Mouse (Mus musculus): ENCODE measurements around the gene Commd7. TPM values are rescaled to one million over a fixed set of nuclear protein-coding genes. Genes with fewer than 3 reads are reported as not detected.

Gene Commd7
- polyA plus RNA-seq, 1 experiment from 2014 or later, result 44.0 TPM

DNA sequence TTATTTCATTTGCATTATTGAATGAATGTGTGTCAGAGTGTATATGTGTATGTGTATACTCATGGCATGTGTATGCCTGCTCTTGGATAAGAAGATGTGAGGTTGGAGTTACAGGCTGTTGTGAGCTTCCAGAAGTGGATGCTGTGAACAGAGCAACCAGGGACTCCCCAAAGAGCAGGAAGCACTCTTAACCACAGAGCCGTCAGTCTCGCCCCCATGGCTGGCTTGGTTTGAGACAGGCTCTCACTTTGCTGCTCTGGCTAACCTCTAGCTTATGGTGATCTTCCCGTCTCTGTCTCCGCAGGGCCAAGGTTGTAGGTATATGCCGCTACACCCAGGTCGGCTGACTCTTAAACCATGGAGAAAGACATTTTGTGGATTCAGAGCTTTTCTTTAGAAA, 14.1 kb downstream of the Commd7 start:
- Histone ChIP-seq H3K36me3 (peaks cover 60% of the 10 kb centered on the region), H3K27me3 (replicated peaks) (no peaks in the 10 kb centered on the region), H3K9me3 (replicated peaks) (no peaks in the 10 kb centered on the region), H3K27ac (no peak overlapping the region), H3K9ac (no peak overlapping the region), H3K4me3 (no peak overlapping the region), H3K4me2 (no peak overlapping the region), H3K4me1 (peaks cover 10% of the 10 kb centered on the region; the same call in 1 of the 2 replicates)
- WGBS (ENCODE audit: insufficient replicate concordance), result 62% methylated on average over 6 of the region's 6 CpGs
- no peak for ATAC-seq

DNA sequence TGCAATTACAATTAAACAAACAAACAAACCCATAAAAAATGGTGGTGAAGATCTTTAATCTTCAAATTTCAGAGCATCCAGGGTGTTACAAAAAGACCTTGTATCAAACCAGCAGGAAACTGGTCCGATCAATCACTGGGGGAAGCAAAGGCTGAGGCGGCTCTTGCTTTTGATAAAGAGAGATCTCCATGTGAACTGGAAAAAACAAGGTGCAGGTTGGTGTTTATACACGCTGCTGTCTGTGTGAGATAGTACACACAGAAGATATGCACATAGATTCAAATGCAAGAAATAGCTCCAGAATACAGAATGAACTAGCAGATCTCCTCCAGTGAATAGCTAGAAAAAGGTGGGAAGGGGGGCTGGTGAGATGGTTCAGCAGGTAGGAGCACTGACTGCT, 15.7 kb downstream of the Commd7 start:
- Histone ChIP-seq H3K4me3 (no peak overlapping the region), H3K9ac (no peak overlapping the region), H3K4me2 (no peak overlapping the region), H3K9me3 (replicated peaks) (no peaks in the 10 kb centered on the region), H3K36me3 (peaks cover 45% of the 10 kb centered on the region), H3K27ac (no peak overlapping the region), H3K27me3 (replicated peaks) (no peaks in the 10 kb centered on the region), H3K4me1 (peaks cover 25% of the 10 kb centered on the region)
- no peak for ATAC-seq
- 27% methylated on average over 3 of the region's 3 CpGs for WGBS (ENCODE audit: insufficient replicate concordance)

DNA sequence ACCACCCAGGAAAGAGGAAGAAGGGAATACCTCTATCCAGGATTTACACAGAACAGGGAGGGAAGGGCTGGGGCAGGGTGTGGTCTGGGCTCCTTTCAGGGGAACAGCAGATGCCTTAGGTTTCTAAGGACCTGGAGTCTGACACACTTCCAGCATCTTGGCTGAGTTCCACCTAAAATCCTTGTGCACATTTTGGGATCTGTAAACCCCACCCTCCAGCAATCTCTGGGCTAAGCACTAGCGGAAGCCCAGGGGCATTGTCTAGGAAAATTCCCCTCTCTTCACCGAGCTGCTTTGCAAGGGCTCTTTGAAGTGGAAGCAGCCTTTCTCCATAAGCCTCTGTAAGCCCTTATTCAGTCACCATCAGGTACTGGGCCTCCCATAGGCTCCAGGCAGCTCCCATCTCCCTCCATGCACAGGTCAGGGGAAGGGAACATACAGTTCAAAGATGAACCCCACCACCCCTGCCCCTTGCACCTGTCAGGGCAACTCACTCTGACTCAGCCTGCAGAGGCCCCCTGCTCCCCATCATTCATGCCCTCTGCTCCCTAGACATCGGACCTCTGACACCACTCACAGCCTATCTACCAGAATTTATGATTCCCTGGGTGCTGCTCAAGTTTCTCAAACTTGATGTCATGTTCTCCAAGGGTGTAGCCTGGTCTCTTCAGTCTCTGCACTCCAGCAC, 19.8 kb downstream of the Commd7 start:
- H3K9ac ChIP-seq, result no peak overlapping the region
- no peaks in the 10 kb centered on the region for H3K27me3 ChIP-seq (replicated peaks)
- peak overlapping the region; percentile 31; the same call in 1 of the 2 replicates for H3K27ac ChIP-seq
- H3K9me3 ChIP-seq (replicated peaks), result no peaks in the 10 kb centered on the region
- peaks cover 4% of the 10 kb centered on the region; the same call in 1 of the 2 replicates for H3K36me3 ChIP-seq
- H3K4me3 ChIP-seq, result no peak overlapping the region
- ATAC-seq, result no peak
- 48% methylated on average over 3 of the region's 3 CpGs for WGBS (ENCODE audit: insufficient replicate concordance)
- H3K4me1 ChIP-seq, result peaks cover 66% of the 10 kb centered on the region
- H3K4me2 ChIP-seq, result no peak overlapping the region

DNA sequence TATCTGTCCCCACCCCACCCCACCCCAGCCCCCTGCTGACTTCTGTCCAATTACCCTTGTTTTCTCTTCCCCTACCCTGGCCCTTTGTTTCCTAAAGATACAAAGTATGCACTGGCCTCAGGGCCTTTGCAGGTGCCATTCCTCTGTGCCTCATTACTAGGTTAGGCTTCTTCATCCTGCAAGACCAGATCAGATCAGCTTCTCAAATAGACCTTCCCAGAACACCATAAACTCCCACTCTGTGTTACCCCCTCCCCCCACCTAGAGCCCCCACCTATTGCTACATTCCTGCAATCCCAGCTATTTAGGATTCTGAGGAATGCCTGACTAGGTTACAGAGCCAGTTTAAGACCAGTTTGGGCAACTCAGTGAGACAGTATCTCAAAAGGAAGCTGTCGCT, 20.8 kb downstream of the Commd7 start:
- H3K4me2 ChIP-seq, result 0 out of 2 replicates have a peak overlapping the region, but pooled peaks have one; percentile 54
- peaks cover 68% of the 10 kb centered on the region for H3K4me1 ChIP-seq
- H3K27me3 ChIP-seq (replicated peaks), result no peaks in the 10 kb centered on the region
- ATAC-seq, result no peak
- H3K9me3 ChIP-seq (replicated peaks), result no peaks in the 10 kb centered on the region
- H3K36me3 ChIP-seq, result peaks cover 4% of the 10 kb centered on the region; the same call in 1 of the 2 replicates
- 81% methylated on average over 1 of the region's 1 CpGs for WGBS (ENCODE audit: insufficient replicate concordance)
- peak overlapping the region; percentile 86 for H3K27ac ChIP-seq
- H3K9ac ChIP-seq, result no peak overlapping the region
- no peak overlapping the region for H3K4me3 ChIP-seq

DNA sequence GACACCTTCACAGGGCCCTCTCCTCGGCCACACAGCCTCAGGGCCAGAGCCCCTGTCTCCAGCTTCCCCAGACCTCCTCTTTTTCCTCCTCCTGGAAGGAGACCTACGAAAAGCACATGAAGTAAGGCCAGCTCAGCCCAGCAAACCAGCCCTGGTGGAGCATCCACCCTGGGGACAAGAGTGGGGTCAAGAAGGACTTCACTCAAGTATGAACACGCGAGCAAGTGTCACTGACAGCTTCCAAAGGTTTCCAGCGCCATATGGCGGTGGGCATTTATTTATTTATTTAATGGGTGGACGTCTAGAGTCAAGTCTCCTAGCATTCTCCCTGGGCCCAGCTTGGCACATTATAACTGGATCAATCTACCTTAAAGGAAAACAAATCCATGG, 21.3 kb downstream of the Commd7 start:
- peaks cover 71% of the 10 kb centered on the region for H3K4me1 ChIP-seq
- no peak for ATAC-seq
- no peaks in the 10 kb centered on the region for H3K27me3 ChIP-seq (replicated peaks)
- peak overlapping the region; percentile 25 for H3K9ac ChIP-seq
- peak overlapping the region; percentile 86 for H3K27ac ChIP-seq
- H3K9me3 ChIP-seq (replicated peaks), result no peaks in the 10 kb centered on the region
- H3K4me3 ChIP-seq, result no peak overlapping the region
- H3K4me2 ChIP-seq, result peak overlapping the region; percentile 54
- 18% methylated on average over 7 of the region's 7 CpGs for WGBS (ENCODE audit: insufficient replicate concordance)
- H3K36me3 ChIP-seq, result peaks cover 4% of the 10 kb centered on the region; the same call in 1 of the 2 replicates

DNA sequence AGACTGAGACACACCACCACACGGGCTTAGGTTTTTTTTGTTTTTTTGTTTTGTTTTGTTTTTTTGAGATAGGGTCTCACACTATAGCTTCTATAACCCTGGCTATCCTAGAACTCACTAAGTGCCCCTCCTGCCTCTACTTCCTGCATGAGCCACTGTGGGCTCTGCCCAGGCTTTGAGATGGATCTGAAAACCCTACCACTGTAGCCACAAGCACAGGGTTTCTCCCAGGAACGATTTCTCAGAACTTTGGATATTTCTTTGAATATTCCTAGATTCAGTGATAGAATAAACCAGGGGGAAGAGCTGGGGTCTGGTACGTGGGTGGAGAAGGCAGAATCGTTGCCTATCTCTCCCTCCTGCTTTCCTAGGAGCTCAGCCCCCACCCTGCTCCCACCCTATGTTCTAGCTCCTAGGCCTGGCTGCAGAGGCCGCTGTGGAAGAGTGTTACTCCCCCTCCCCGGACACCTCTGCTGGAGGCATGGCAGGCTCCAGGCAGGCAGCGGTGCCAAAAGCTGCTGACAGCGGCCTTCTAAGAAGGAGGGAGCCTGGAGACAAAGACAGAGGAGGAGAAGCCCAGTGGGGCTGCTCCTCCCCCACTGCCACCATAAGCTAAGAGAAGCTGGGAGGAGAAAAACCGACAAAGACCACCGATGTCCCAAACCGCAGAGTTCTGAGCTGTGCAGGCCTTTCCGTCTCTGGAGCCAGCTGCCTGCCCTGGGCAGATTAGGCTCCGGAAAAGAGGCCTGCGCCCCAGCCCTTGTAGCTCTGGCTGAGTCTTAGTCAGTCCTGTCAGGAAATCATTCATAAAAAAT, 21.9 kb downstream of the Commd7 start:
- Histone ChIP-seq H3K36me3 (peaks cover 4% of the 10 kb centered on the region; the same call in 1 of the 2 replicates), H3K27me3 (replicated peaks) (no peaks in the 10 kb centered on the region), H3K9ac (peak overlapping the region; percentile 25), H3K4me1 (peaks cover 76% of the 10 kb centered on the region), H3K27ac (peak overlapping the region; percentile 86), H3K4me3 (no peak overlapping the region; the same call in 1 of the 2 replicates), H3K4me2 (peak overlapping the region; percentile 54), H3K9me3 (replicated peaks) (no peaks in the 10 kb centered on the region)
- ATAC-seq, result peak; percentile 72
- WGBS (ENCODE audit: insufficient replicate concordance), result 5% methylated on average over 14 of the region's 14 CpGs

DNA sequence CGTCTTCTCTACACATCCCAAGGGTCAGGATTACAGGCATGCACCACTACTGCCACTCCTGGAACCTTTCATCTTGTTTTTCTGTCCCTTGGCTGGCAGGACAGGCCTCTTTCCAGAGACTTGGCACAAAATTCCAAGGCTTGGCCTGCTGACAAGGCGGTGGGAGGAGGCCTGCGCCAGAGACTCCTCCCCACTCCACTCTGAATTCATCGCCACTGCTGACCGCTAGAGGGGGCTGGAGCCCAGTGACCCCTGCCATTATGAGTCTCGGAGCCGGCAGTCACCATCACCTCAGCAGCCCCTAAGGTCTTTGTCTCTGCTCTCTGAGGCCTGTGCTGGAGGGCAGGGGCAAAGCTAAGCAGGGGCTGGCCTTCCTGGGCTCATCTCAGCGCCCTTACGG, 23.0 kb downstream of the Commd7 start:
- Histone ChIP-seq H3K4me3 (no peak overlapping the region), H3K9me3 (replicated peaks) (no peaks in the 10 kb centered on the region), H3K9ac (peak overlapping the region; percentile 36), H3K4me2 (peak overlapping the region; percentile 54), H3K27ac (peak overlapping the region; percentile 86), H3K36me3 (no peaks in the 10 kb centered on the region), H3K4me1 (peaks cover 78% of the 10 kb centered on the region), H3K27me3 (replicated peaks) (no peaks in the 10 kb centered on the region)
- 8% methylated on average over 9 of the region's 9 CpGs for WGBS (ENCODE audit: insufficient replicate concordance)
- ATAC-seq, result peak; percentile 55

DNA sequence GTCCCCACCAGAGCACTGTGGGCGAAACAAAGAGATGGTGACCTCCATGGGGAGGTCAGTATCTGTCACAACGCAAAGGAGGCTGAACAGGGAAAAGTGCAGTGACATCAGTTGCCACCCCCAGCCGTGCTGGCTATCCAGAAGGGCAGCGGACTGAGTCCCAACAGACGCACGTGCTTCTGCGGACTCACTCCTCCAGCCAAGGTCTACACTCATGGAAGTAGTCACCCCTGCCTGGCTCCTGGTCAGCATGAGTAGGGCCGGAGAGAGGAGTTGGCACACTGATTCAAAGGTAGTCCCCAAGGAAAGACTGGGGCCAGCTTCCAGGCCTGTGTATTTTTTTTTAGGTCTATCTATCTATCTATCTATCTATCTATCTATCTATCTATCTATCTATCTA, 23.5 kb downstream of the Commd7 start:
- ATAC-seq, result no peak
- Histone ChIP-seq H3K36me3 (no peaks in the 10 kb centered on the region), H3K9ac (peak overlapping the region; percentile 54; the same call in 1 of the 2 replicates), H3K9me3 (replicated peaks) (no peaks in the 10 kb centered on the region), H3K4me2 (peak overlapping the region; percentile 62), H3K27ac (peak overlapping the region; percentile 92), H3K4me1 (peaks cover 83% of the 10 kb centered on the region), H3K4me3 (no peak overlapping the region), H3K27me3 (replicated peaks) (no peaks in the 10 kb centered on the region)
- 60% methylated on average over 8 of the region's 8 CpGs for WGBS (ENCODE audit: insufficient replicate concordance)

DNA sequence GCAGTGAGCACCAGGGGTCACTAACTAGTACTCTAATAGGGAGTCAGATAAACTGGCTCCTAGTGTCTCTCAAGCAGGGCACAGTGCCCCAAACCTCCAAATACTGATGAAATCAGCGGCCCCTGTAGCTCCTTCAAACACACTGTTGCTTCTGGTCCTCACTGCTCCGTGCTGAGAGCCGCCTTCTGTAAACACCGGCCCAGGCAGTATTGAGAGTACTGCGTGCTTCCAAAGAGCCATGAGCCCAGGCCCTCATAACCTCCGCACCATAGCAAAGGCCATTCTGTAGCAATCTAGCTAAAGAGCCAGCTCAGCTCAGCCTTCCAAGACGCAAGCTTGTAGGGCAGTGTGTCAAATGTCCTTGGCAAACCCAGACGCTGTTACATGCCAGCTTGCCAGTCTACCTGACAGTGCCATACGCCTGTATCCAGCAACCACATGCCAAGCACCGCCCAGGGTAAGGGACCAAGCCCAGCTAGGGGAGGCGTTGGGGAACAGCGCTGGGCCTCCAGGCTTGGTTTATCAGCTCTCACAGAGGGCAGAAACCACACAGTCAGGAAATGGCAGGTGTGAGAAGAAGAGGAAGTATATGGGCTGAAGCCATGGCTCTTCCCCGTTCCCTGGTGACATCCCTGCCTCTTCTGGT, 24.6 kb downstream of the Commd7 start:
- H3K4me2 ChIP-seq, result peak overlapping the region; percentile 62
- peaks cover 83% of the 10 kb centered on the region for H3K4me1 ChIP-seq
- 17% methylated on average over 13 of the region's 13 CpGs for WGBS (ENCODE audit: insufficient replicate concordance)
- no peaks in the 10 kb centered on the region for H3K27me3 ChIP-seq (replicated peaks)
- peak overlapping the region; percentile 20; the same call in 1 of the 2 replicates for H3K4me3 ChIP-seq
- ATAC-seq, result peak; percentile 89
- no peaks in the 10 kb centered on the region for H3K36me3 ChIP-seq
- H3K9ac ChIP-seq, result peak overlapping the region; percentile 54
- no peaks in the 10 kb centered on the region for H3K9me3 ChIP-seq (replicated peaks)
- H3K27ac ChIP-seq, result peak overlapping the region; percentile 92

DNA sequence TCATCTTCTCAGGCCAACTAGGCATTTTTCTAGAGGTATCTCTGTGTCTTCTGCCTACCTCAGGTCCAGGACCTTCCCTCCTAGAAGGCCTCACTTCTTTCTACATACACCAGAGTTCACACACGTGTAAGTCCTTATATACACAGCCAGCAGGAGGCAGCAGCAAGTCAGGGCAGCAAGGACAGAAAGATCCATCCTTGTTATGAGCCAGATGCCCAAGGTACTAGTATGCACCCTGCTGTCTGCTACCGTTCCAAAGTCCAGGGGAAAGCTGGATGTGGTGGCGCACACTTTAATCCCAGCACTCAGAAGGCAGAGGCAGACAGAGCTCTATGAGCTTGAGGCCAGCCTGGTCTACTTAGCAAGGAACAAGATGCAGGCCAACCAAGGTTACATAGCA, 26.2 kb downstream of the Commd7 start:
- Histone ChIP-seq H3K27me3 (replicated peaks) (no peaks in the 10 kb centered on the region), H3K9me3 (replicated peaks) (no peaks in the 10 kb centered on the region), H3K4me1 (peaks cover 70% of the 10 kb centered on the region), H3K9ac (no peak overlapping the region), H3K27ac (peak overlapping the region; percentile 92; the same call in 1 of the 2 replicates), H3K36me3 (no peaks in the 10 kb centered on the region), H3K4me3 (no peak overlapping the region), H3K4me2 (no peak overlapping the region)
- ATAC-seq, result no peak
- 72% methylated on average over 3 of the region's 3 CpGs for WGBS (ENCODE audit: insufficient replicate concordance)

DNA sequence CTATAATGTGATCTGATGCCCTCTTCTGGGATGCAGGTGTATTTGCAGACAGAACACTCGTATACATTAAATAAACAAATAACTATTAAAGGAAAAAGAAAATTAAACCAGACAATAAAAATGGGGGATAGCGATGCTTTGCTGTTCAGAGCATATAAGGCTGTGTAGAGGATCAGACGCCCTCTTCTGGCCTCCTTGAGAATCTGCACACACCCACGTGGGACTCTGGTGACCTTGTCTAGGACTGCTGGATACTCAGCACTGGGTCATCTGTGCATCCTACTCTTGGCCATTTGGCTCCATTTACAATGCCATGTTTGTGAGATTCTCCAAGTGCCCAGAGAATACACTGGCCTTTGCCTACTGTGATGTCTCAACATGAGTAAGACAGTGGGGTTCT, 28.9 kb downstream of the Commd7 start:
- 32% methylated on average over 4 of the region's 4 CpGs for WGBS (ENCODE audit: insufficient replicate concordance)
- no peak for ATAC-seq
- Histone ChIP-seq H3K36me3 (no peaks in the 10 kb centered on the region), H3K27me3 (replicated peaks) (no peaks in the 10 kb centered on the region), H3K9ac (no peak overlapping the region), H3K9me3 (replicated peaks) (no peaks in the 10 kb centered on the region), H3K4me1 (peaks cover 58% of the 10 kb centered on the region), H3K4me3 (no peak overlapping the region), H3K27ac (peak overlapping the region; percentile 18; the same call in 1 of the 2 replicates), H3K4me2 (no peak overlapping the region)
